8 mouse cellular contexts compared by ENCODE assay signal in genomic region chr10:81217964-81218363, GRCm38 (mm10). TPM values are rescaled to one million over a fixed set of nuclear protein-coding genes. Genes with fewer than 3 reads are reported as not detected.
DNase-seq lines count a peak whose midpoint lies in the region; ATAC-seq and TF ChIP-seq lines count a peak whose summit lies in the region.
"Had no signal": no experiment of that assay in that cellular context is flagged by ENCODE, and none has a peak within 500 bp of the region (broad histone marks: within the 10 kb centered on the region; RNA-seq: fewer than 3 reads in every experiment).

No protein-coding gene starts in this region.

- TF ChIP-seq CTCF in E14TG2a.4 (conservative IDR thresholded peaks at IDR 0.05; ENCODE audit: low read length): peak; percentile 79
- peak; percentile 86 for TF ChIP-seq CTCF in kidney, postnatal 0 days (IDR thresholded peaks at IDR 0.05; ENCODE audit: low read depth)

- DNase-seq in B cell, adult 2 months: peak; percentile 91 to 92
- DNase-seq in cerebellum, adult 11-12 months: peak; percentile 64
- DNase-seq in forelimb bud, embryonic 11.5 days (ENCODE audit: low read depth, low spot score): peak; percentile 49
- peak; percentile 62 for DNase-seq in kidney, postnatal 0 days (ENCODE audit: low spot score)
- DNase-seq in lung, postnatal 25 days (ENCODE audit: low spot score): peak; percentile 73
- DNase-seq in spleen, postnatal 10 days (ENCODE audit: low spot score in 2 of 2): peak; percentile 74 to 87

- no peaks in the 10 kb centered on the region for H3K27me3 ChIP-seq in E14TG2a.4 (ENCODE audit: insufficient read depth, low read length)
- H3K27me3 ChIP-seq in kidney, postnatal 0 days (ENCODE audit: insufficient read depth, low read length): no peaks in the 10 kb centered on the region

- no peak overlapping the region for H3K4me3 ChIP-seq in E14TG2a.4 (replicated peaks; ENCODE audit: low read length)
- H3K4me3 ChIP-seq in kidney, postnatal 0 days (replicated peaks; ENCODE audit: low read depth, low read length): no peak overlapping the region

- no peak overlapping the region for H3K4me2 ChIP-seq in kidney, postnatal 0 days (ENCODE audit: low read length)

- peaks cover 8% of the 10 kb centered on the region for H3K9me3 ChIP-seq in E14TG2a.4 (ENCODE audit: low read length)
- H3K9me3 ChIP-seq in kidney, postnatal 0 days (replicated peaks; ENCODE audit: low read length): no peaks in the 10 kb centered on the region

- ATAC-seq in kidney, postnatal 0 days (replicated peaks; ENCODE audit: low FRiP score, low read depth): peak; percentile 79

- peaks cover 40% of the 10 kb centered on the region for H3K4me1 ChIP-seq in E14TG2a.4 (replicated peaks; ENCODE audit: low read depth, low read length)
- H3K4me1 ChIP-seq in kidney, postnatal 0 days (replicated peaks; ENCODE audit: insufficient read depth, low read length): no peaks in the 10 kb centered on the region

- no peaks in the 10 kb centered on the region for H3K36me3 ChIP-seq in E14TG2a.4 (ENCODE audit: insufficient read depth, low read length)
- no peaks in the 10 kb centered on the region for H3K36me3 ChIP-seq in kidney, postnatal 0 days (ENCODE audit: insufficient read depth, low read length)

- 34% methylated on average over 7 of the region's 7 CpGs for WGBS in kidney, postnatal 0 days

- no peak overlapping the region for H3K9ac ChIP-seq in kidney, postnatal 0 days (ENCODE audit: low read depth, low read length)

- no peak overlapping the region for H3K27ac ChIP-seq in kidney, postnatal 0 days

RNA-seq across cellular contexts. Expression of gene Atcay, which starts 12.7 kb away (rescaled TPM):
- 0.32 TPM in 1 of 2 replicates, not detected in the other for polyA plus RNA-seq in kidney, postnatal 0 days (2015; fragmentation: Nextera tagmentation; extraction: Ambion mirVana)

RNA-seq across cellular contexts. Expression of gene Zfr2, which starts 15.0 kb away (rescaled TPM):
- 3.1 and 4.6 TPM in 2 replicates for polyA plus RNA-seq in kidney, postnatal 0 days (2015; fragmentation: Nextera tagmentation; extraction: Ambion mirVana)

RNA-seq across cellular contexts. Expression of gene Nmrk2, which starts 16.1 kb away (rescaled TPM):
- polyA plus RNA-seq in kidney, postnatal 0 days (2015; fragmentation: Nextera tagmentation; extraction: Ambion mirVana): not detected in 2 replicates
- polyA plus RNA-seq: gonadal fat pad, adult 2 months had no signal

RNA-seq across cellular contexts. Expression of gene 4930442H23Rik, which starts 34.3 kb away (rescaled TPM):
- polyA plus RNA-seq in kidney, postnatal 0 days (2015; fragmentation: Nextera tagmentation; extraction: Ambion mirVana): not detected in 2 replicates
- polyA plus RNA-seq: gonadal fat pad, adult 2 months had no signal

RNA-seq across cellular contexts. Expression of gene Matk, which starts 34.8 kb away (rescaled TPM):
- polyA plus RNA-seq in kidney, postnatal 0 days (2015; fragmentation: Nextera tagmentation; extraction: Ambion mirVana): 3.9 and 5.5 TPM in 2 replicates
